20 mouse cellular contexts compared by ENCODE assay signal in the genomic region with DNA sequence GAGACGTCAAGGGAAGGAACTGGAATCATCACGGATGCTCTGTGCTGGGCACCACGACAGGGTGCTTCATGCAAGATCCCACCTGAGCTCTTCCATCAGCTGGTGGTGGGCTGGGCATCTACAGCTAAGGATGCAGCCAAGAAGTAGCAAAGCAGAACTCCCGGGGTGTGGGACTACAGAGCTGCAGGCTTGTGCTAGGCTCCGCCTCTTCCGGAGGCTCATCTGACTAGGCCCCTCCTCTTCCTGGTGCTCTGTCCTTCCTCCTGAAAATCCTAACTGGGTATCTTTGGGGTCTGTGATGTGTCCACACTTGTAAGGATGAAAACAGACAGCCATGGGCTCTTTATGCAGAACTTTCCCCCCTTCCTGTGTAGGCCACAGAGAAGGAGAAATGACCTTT. TPM values are rescaled to one million over a fixed set of nuclear protein-coding genes. Genes with fewer than 3 reads are reported as not detected.
DNase-seq lines count a peak whose midpoint lies in the region; ATAC-seq lines count a peak whose summit lies in the region.
"Had no signal": no experiment of that assay in that cellular context is flagged by ENCODE, and none has a peak within 500 bp of the region (broad histone marks: within the 10 kb centered on the region; RNA-seq: fewer than 3 reads in every experiment).

No protein-coding gene starts in this region.

- no peak for ATAC-seq in midbrain, embryonic 13.5 days
- no peak for ATAC-seq in midbrain, embryonic 11.5 days (ENCODE audit: low FRiP score)
- 0 out of 2 replicates have a peak, but pooled peaks have one; percentile 21 for ATAC-seq in common myeloid progenitor, adult 5-6 weeks (replicated peaks; ENCODE audit: low read depth, poor library complexity, severe bottlenecking)
- peak; percentile 35; the same call in 1 of the 2 replicates for ATAC-seq in megakaryocyte, adult 5-6 weeks (ENCODE audit: poor library complexity, severe bottlenecking)
- ATAC-seq: CD4-positive, CD25-positive, alpha-beta regulatory T cell, adult 4 months; inflammation-experienced regulatory T-cells, adult 6 months had no signal

- no peaks in the 10 kb centered on the region for H3K27me3 ChIP-seq in midbrain, embryonic 13.5 days
- H3K27me3 ChIP-seq in midbrain, embryonic 11.5 days (ENCODE audit: control insufficient read depth, insufficient read depth, low read length), result peaks cover 5% of the 10 kb centered on the region; the same call in 1 of the 2 replicates

- no peaks in the 10 kb centered on the region for H3K9me3 ChIP-seq in midbrain, embryonic 13.5 days
- no peaks in the 10 kb centered on the region for H3K9me3 ChIP-seq in midbrain, embryonic 11.5 days (ENCODE audit: control insufficient read depth, low read length)
- H3K9me3 ChIP-seq: embryonic facial prominence, embryonic 10.5 days; limb, embryonic 10.5 days; liver, embryonic 13.5 days had no signal

- H3K4me1 ChIP-seq in midbrain, embryonic 13.5 days (replicated peaks), result peaks cover 85% of the 10 kb centered on the region
- H3K4me1 ChIP-seq in midbrain, embryonic 11.5 days (ENCODE audit: control insufficient read depth, insufficient read depth, low read length), result peaks cover 28% of the 10 kb centered on the region

- no peak overlapping the region for H3K27ac ChIP-seq in midbrain, embryonic 13.5 days
- no peak overlapping the region for H3K27ac ChIP-seq in midbrain, embryonic 11.5 days (ENCODE audit: low read depth, low read length)
- H3K27ac ChIP-seq: embryonic facial prominence, embryonic 10.5 days; gastrocnemius, adult 2 months; heart, adult 2 months; limb, embryonic 10.5 days; liver, embryonic 13.5 days had no signal

- DNase-seq in midbrain, embryonic 11.5 days (ENCODE audit: low spot score, missing footprints), result no peak
- DNase-seq in testis, postnatal 14 days (ENCODE audit: low spot score), result peak; percentile 49
- DNase-seq in urinary bladder, postnatal 36 days (ENCODE audit: low spot score in 2 of 2), result no peak
- no peak for DNase-seq in cerebellum, adult 8-10 months
- DNase-seq: cerebellum, postnatal 14 days; gastrocnemius, adult 2 months; heart, adult 2 months; kidney, adult 9 months; kidney, postnatal 4 days; layer of hippocampus, postnatal 36 days; liver, embryonic 13.5 days; thymus, adult 18-20 months had no signal

- H3K9ac ChIP-seq in midbrain, embryonic 13.5 days (replicated peaks), result no peak overlapping the region
- H3K9ac ChIP-seq in midbrain, embryonic 11.5 days (ENCODE audit: low read length), result no peak overlapping the region
- H3K9ac ChIP-seq: liver, embryonic 13.5 days had no signal

- H3K4me3 ChIP-seq in midbrain, embryonic 13.5 days (replicated peaks), result no peak overlapping the region
- H3K4me3 ChIP-seq in midbrain, embryonic 11.5 days (ENCODE audit: low read depth, low read length), result no peak overlapping the region
- H3K4me3 ChIP-seq: embryonic facial prominence, embryonic 10.5 days; gastrocnemius, adult 2 months; heart, adult 2 months; limb, embryonic 10.5 days; liver, embryonic 13.5 days had no signal

- 83% methylated on average over 6 of the region's 6 CpGs for WGBS in midbrain, embryonic 13.5 days
- WGBS in midbrain, embryonic 11.5 days, result 85% methylated on average over 6 of the region's 6 CpGs

- peak overlapping the region; percentile 93; the same call in 1 of the 2 replicates for H3K4me2 ChIP-seq in midbrain, embryonic 13.5 days (replicated peaks)
- H3K4me2 ChIP-seq in midbrain, embryonic 11.5 days, result no peak overlapping the region
- H3K4me2 ChIP-seq: liver, embryonic 13.5 days had no signal

- H3K36me3 ChIP-seq in midbrain, embryonic 13.5 days, result no peaks in the 10 kb centered on the region
- H3K36me3 ChIP-seq in midbrain, embryonic 11.5 days (ENCODE audit: control insufficient read depth, insufficient read depth, low read length), result no peaks in the 10 kb centered on the region

RNA-seq across cellular contexts. Expression of a gene that starts 5.3 kb away (rescaled TPM):
- 15.2 and 17.3 TPM in 2 replicates for polyA plus RNA-seq in midbrain, embryonic 13.5 days (2015; fragmentation: Nextera tagmentation; extraction: Ambion mirVana)
- 7.6 and 9.0 TPM in 2 replicates for polyA plus RNA-seq in midbrain, embryonic 11.5 days (2014; fragmentation: Nextera tagmentation; extraction: Ambion mirVana)
- total RNA-seq in common myeloid progenitor, adult 5-6 weeks (2017), result 17.5 and 33.8 TPM in 2 replicates
- 14.1 and 14.5 TPM in 2 replicates for total RNA-seq in megakaryocyte, adult 5-6 weeks (2015)
- total RNA-seq in megakaryocyte, adult 5-6 weeks (2017), result 9.1 and 14.5 TPM in 2 replicates

RNA-seq across cellular contexts. Expression of a gene that starts 28.8 kb away (rescaled TPM):
- polyA plus RNA-seq in midbrain, embryonic 13.5 days (2015; fragmentation: Nextera tagmentation; extraction: Ambion mirVana), result 14.8 and 19.7 TPM in 2 replicates
- polyA plus RNA-seq in midbrain, embryonic 11.5 days (2014; fragmentation: Nextera tagmentation; extraction: Ambion mirVana), result 4.9 and 6.2 TPM in 2 replicates
- total RNA-seq in common myeloid progenitor, adult 5-6 weeks (2017), result 0.23 and 0.63 TPM in 2 replicates
- total RNA-seq in megakaryocyte, adult 5-6 weeks (2015), result 7.6 and 7.7 TPM in 2 replicates
- 2.0 and 2.9 TPM in 2 replicates for total RNA-seq in megakaryocyte, adult 5-6 weeks (2017)

RNA-seq across cellular contexts. Expression of a gene that starts 33.3 kb away (rescaled TPM):
- 0.63 and 1.1 TPM in 2 replicates for polyA plus RNA-seq in midbrain, embryonic 13.5 days (2015; fragmentation: Nextera tagmentation; extraction: Ambion mirVana)
- polyA plus RNA-seq in midbrain, embryonic 11.5 days (2014; fragmentation: Nextera tagmentation; extraction: Ambion mirVana), result not detected in 2 replicates
- total RNA-seq in common myeloid progenitor, adult 5-6 weeks (2017), result not detected in 2 replicates
- not detected in 2 replicates for total RNA-seq in megakaryocyte, adult 5-6 weeks (2015)
- total RNA-seq in megakaryocyte, adult 5-6 weeks (2017), result not detected in 2 replicates
- total RNA-seq: gastrocnemius, adult 2 months; heart, adult 2 months had no signal
- polyA plus RNA-seq: CD4-positive, CD25-positive, alpha-beta regulatory T cell, adult 4 months; embryonic facial prominence, embryonic 10.5 days; inflammation-experienced regulatory T-cells, adult 6 months; limb, embryonic 10.5 days; liver, embryonic 13.5 days; urinary bladder, adult 2 months had no signal

Comparison
In these comparisons a context has a peak if more than half of its experiments do, and no peak if none do; other contexts are left out.
1. ATAC-seq: peak in common myeloid progenitor, adult 5-6 weeks (single experiment) and megakaryocyte, adult 5-6 weeks (single experiment); none in midbrain, embryonic 13.5 days (single experiment) and midbrain, embryonic 11.5 days (single experiment).